Mouse (Mus musculus) forebrain, postnatal 0 days (tissue): Measurements from ENCODE around the gene Bmpr1b. TPM values are rescaled to one million over a fixed set of nuclear protein-coding genes. Genes with fewer than 3 reads are reported as not detected.

ENCODE experiments used
- ATAC-seq: fragments of 200-750 bp; cut with Nextera tagmentation; 2 replicates; pipeline ENCODE4 v1.8.0; 2017; ENCODE audit warnings: mild to moderate bottlenecking, moderate library complexity
- DNase-seq: peaks from one replicate; pipeline ENCODE4 v3.0.0-alpha.2; 2015
- H3K27ac ChIP-seq: fragments of 300-500 bp; sonication (generic); 2 replicates; pipeline ENCODE4 v1.5.1; 2014; ENCODE audit warnings: low read depth, mild to moderate bottlenecking, antibody characterized with exemption, low read length, moderate library complexity, mixed read lengths
- H3K27me3 ChIP-seq: fragments of 300-500 bp; sonication (generic); 2 replicates; pipeline ENCODE4 v1.6.1; 2014; ENCODE audit warnings: mild to moderate bottlenecking, low read length, mixed read lengths; ENCODE audit not compliant: insufficient read depth
- H3K36me3 ChIP-seq: fragments of 300-500 bp; sonication (generic); 2 replicates; pipeline ENCODE4 v1.6.1; 2014; ENCODE audit warnings: mild to moderate bottlenecking, moderate library complexity; ENCODE audit not compliant: insufficient read depth
- H3K4me1 ChIP-seq: fragments of 300-500 bp; sonication (generic); 2 replicates; pipeline ENCODE4 v1.6.1; 2014; ENCODE audit warnings: antibody characterized with exemption; ENCODE audit not compliant: insufficient read depth
- H3K4me2 ChIP-seq: fragments of 300-500 bp; sonication (generic); 2 replicates; pipeline ENCODE4 v1.6.1; 2014; ENCODE audit warnings: low read depth, mild to moderate bottlenecking, moderate library complexity
- H3K4me3 ChIP-seq: fragments of 300-500 bp; sonication (generic); 2 replicates; pipeline ENCODE4 v1.5.1; 2014; ENCODE audit warnings: low read depth, low read length, mixed read lengths
- H3K9ac ChIP-seq: fragments of 300-500 bp; sonication (generic); 2 replicates; pipeline ENCODE4 v1.6.1; 2014; ENCODE audit warnings: mild to moderate bottlenecking
- H3K9me3 ChIP-seq: fragments of 300-500 bp; sonication (generic); 2 replicates; pipeline ENCODE4 v1.6.1; 2016; ENCODE audit warnings: low read length
- CTCF ChIP-seq: sonication (generic); IDR thresholded peaks from 2 replicates; pipeline ENCODE4 v1.5.1; 2016; ENCODE audit warnings: antibody characterized with exemption, control low read depth, low read depth
- WGBS: fragments of 180-500 bp; shearing (Covaris S2); extraction: QIAGEN DNeasy Blood & Tissue Kit; methylation state at CpG from one replicate; pipeline ENCODE4 v1.1.7; 2014; 5-methylcytosine and 5-hydroxymethylcytosine counted together
- polyA plus RNA-seq: library from polyadenylated mRNA; unstranded; fragments of >200 nt; fragmentation: Nextera tagmentation; extraction: Ambion mirVana; gene quantifications from 2 replicates; pipeline ENCODE4 v1.2.1, GENCODE M21; 2015
- total RNA-seq: library from RNA; depleted of rRNA; stranded (reverse); fragments of >200 nt; gene quantifications from 2 replicates; pipeline ENCODE4 v1.2.3, GENCODE M21; 2014

Gene Bmpr1b
- total and polyA plus RNA-seq, 2 experiments from 2014 or later: 3.0 to 7.4 TPM

DNA sequence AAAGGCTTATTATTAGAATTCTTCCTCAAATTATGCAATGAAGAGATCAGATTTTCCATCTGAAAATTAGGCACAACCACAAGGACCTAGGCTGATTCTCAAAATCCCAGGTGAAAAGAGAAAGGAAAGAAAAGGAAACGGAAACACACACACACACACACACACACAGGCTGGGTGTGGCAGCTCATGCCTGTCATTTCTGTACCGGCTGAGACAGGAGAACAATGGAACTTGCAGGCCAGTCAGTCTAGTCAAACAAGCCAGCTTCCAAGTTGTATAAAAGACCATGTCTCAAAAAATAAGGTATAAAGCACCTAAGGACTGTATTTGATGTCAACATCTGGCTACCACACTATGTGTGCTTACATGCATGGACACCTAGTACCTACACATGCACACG is 7.8 kb downstream of the Bmpr1b start:
- Histone ChIP-seq H3K36me3 (no peaks in the 10 kb centered on the region), H3K9me3 (no peaks in the 10 kb centered on the region), H3K9ac (no peak overlapping the region), H3K4me1 (no peaks in the 10 kb centered on the region), H3K27ac (no peak overlapping the region), H3K27me3 (no peaks in the 10 kb centered on the region), H3K4me3 (no peak overlapping the region), H3K4me2 (no peak overlapping the region)
- DNase-seq (no peak), ATAC-seq (no peak)
- 80% methylated on average over 3 of the region's 3 CpGs for WGBS
- no peak for TF ChIP-seq CTCF

DNA sequence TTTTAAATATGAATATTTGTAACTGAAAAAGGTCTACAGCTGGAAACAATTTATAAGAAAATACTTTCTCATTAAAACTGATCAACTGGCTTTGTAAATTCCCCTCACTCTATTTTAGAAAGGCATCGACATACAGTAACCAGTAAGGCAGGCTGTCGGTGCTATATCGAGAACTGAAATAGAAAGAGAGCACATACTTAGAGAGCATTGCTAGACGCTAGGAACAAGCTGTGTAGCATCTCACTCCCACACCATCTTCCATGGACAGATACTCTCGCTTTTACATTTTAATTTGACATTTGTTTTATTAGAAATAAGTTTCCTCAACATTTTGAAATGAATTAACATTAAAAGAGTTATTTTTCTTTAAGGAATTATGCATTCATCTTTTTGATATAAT is 17.2 kb downstream of the Bmpr1b start:
- Histone ChIP-seq H3K4me2 (no peak overlapping the region), H3K9me3 (no peaks in the 10 kb centered on the region), H3K27me3 (no peaks in the 10 kb centered on the region), H3K9ac (no peak overlapping the region), H3K4me1 (no peaks in the 10 kb centered on the region), H3K36me3 (no peaks in the 10 kb centered on the region), H3K27ac (no peak overlapping the region), H3K4me3 (no peak overlapping the region)
- no peak for TF ChIP-seq CTCF
- DNase-seq (no peak), ATAC-seq (no peak)
- WGBS: 77% methylated on average over 5 of the region's 5 CpGs

DNA sequence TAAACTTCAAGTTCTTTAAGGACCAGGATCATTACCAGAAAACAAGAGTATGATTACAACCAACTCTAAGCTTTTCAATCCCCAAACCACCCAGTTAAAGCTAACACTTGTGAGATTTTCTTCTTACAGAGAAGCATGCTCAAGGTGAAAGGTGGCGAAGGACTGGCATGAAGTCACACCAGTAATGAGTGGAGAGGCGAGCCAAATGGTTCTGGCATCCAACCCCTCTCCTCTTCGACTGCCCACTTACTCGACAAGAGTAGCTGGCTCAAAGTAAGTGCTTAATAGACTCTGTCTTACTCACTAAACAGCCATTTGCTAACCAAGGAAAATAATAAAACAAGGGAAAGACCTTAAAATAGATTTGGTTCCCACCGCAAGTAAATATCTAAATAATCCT is 30.4 kb downstream of the Bmpr1b start:
- DNase-seq: no peak

DNA sequence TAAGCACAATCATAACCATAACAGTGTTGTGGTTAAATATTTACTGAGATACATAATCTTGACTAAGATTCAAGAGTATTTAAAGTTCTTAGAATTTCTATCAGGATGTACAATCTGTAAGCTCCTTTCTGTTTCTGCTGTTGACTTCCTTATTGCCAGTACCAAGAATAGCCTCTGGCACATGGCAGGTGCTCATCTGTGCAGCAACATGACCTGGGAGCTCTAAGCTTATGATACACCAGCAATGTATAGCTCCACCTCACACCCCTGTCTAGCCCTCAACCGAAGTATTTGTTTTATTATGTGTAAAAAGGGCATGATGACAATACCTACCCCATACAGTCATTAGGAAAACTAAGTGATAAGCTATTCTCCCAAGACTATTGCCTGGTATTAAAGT is 42.8 kb downstream of the Bmpr1b start:
- no peak overlapping the region for H3K9ac ChIP-seq
- no peak overlapping the region for H3K4me2 ChIP-seq
- no peaks in the 10 kb centered on the region for H3K4me1 ChIP-seq
- ATAC-seq (no peak), DNase-seq (no peak)
- H3K9me3 ChIP-seq: no peaks in the 10 kb centered on the region
- 85% methylated on average over 1 of the region's 1 CpGs for WGBS
- no peaks in the 10 kb centered on the region for H3K36me3 ChIP-seq
- no peak for TF ChIP-seq CTCF
- H3K27ac ChIP-seq: no peak overlapping the region
- H3K4me3 ChIP-seq: no peak overlapping the region
- H3K27me3 ChIP-seq: no peaks in the 10 kb centered on the region

More for the DNA sequence above, 30.4 kb downstream of the Bmpr1b start:
- no peaks in the 10 kb centered on the region for H3K9me3 ChIP-seq
- ATAC-seq: no peak
- H3K27me3 ChIP-seq: no peaks in the 10 kb centered on the region
- no peak overlapping the region for H3K9ac ChIP-seq
- TF ChIP-seq CTCF: no peak
- 76% methylated on average over 5 of the region's 5 CpGs for WGBS
- H3K27ac ChIP-seq: no peak overlapping the region
- no peaks in the 10 kb centered on the region for H3K4me1 ChIP-seq
- no peaks in the 10 kb centered on the region for H3K36me3 ChIP-seq
- no peak overlapping the region for H3K4me2 ChIP-seq
- H3K4me3 ChIP-seq: no peak overlapping the region

DNA sequence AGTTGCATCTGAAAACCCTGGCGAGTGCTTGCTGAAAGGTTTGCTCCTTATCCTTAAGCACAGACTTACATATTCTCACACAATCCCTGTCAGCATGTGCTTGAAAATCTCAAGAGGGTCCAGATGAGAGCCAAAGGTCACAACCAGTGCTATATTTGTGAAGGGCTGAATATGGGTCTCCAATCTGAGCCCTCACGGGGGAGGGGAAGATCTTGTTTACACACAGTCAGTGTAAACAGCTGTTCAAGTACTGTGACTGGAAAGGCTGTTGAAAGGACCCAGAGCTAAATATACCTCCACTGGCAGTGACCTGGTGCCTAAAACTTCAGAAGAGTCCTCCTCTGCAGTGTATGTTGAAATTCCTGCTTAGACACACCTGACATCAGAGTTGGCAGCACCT is 43.7 kb downstream of the Bmpr1b start:
- DNase-seq: no peak
- no peak for TF ChIP-seq CTCF
- 58% methylated on average over 2 of the region's 2 CpGs for WGBS

DNA sequence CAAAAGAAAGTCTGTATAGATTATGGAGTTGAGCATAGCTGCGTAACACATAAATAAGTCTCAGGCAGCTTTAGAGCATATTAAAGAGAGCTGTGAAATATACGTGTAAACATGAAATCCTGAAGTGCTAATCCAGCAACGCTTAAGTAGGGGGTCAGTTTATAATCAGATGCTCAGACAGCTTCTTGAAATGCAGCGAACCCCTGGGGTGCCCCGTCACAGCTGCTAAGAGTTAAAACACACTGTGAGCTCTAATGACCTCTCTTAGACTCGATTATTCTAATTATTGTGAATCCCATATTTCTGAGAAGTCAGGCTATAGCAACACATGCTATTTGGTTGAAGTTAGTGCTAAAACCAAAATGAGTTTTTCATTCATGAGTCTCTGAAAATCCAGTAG is 45.0 kb downstream of the Bmpr1b start:
- Histone ChIP-seq H3K9me3 (no peaks in the 10 kb centered on the region), H3K9ac (no peak overlapping the region), H3K36me3 (no peaks in the 10 kb centered on the region), H3K4me1 (no peaks in the 10 kb centered on the region), H3K4me2 (no peak overlapping the region), H3K27ac (no peak overlapping the region), H3K27me3 (no peaks in the 10 kb centered on the region), H3K4me3 (no peak overlapping the region)
- ATAC-seq (no peak), DNase-seq (no peak)
- WGBS: 42% methylated on average over 6 of the region's 6 CpGs
- no peak for TF ChIP-seq CTCF

More for the DNA sequence above, 43.7 kb downstream of the Bmpr1b start:
- no peaks in the 10 kb centered on the region for H3K36me3 ChIP-seq
- no peak overlapping the region for H3K4me2 ChIP-seq
- no peak overlapping the region for H3K27ac ChIP-seq
- no peaks in the 10 kb centered on the region for H3K4me1 ChIP-seq
- ATAC-seq: no peak
- no peak overlapping the region for H3K4me3 ChIP-seq
- H3K9me3 ChIP-seq: no peaks in the 10 kb centered on the region
- H3K27me3 ChIP-seq: no peaks in the 10 kb centered on the region
- H3K9ac ChIP-seq: no peak overlapping the region

DNA sequence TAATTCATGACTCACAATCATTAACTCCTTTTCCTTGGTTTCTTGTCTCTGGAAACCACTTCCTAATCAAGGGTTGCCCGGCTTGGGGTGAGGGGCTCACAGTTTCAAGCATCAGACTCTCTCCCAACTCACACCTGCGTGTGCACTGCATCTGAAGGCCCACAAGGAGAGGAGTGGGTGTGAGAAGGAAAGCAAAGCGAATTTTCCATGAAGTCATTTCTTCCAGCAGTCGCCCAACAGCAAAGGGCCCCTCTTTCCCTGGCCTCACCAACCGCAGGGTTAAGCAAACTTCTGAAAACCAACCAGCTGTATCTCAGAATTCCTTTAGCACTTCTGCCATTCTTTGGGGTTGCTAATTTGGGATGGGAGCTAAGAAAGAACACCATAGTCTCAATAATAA is 46.8 kb downstream of the Bmpr1b start:
- DNase-seq (no peak), ATAC-seq (no peak)
- Histone ChIP-seq H3K9me3 (no peaks in the 10 kb centered on the region), H3K9ac (no peak overlapping the region), H3K4me2 (no peak overlapping the region), H3K27me3 (no peaks in the 10 kb centered on the region), H3K4me1 (no peaks in the 10 kb centered on the region), H3K27ac (no peak overlapping the region), H3K36me3 (no peaks in the 10 kb centered on the region), H3K4me3 (no peak overlapping the region)
- TF ChIP-seq CTCF: no peak
- 88% methylated on average over 5 of the region's 5 CpGs for WGBS

DNA sequence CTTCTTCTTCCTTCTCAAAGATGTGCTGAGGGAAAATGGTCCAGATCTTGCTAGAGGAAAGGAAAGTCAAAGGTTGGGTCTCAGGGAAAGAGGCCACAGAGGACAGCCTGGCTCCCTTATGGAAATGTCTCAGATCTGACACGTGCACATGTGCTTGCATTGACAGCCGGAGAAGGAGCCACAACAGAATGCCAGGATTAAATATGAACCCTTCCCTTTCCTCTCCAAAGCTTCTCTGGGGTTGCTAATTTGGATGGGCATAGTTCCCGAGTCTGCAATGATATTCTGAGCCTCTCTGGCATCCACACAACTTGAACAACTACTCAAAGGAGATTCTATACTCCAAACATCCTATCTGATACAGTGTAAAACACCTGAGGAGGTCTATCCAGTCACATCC is 48.4 kb downstream of the Bmpr1b start:
- DNase-seq (peak; percentile 49), ATAC-seq (peak; percentile 85)
- 0 out of 2 replicates have a peak overlapping the region, but pooled peaks have one; percentile 22 for H3K27ac ChIP-seq
- no peaks in the 10 kb centered on the region for H3K27me3 ChIP-seq
- no peaks in the 10 kb centered on the region for H3K4me1 ChIP-seq
- H3K36me3 ChIP-seq: no peaks in the 10 kb centered on the region
- H3K9me3 ChIP-seq: no peaks in the 10 kb centered on the region
- no peak overlapping the region for H3K9ac ChIP-seq
- no peak for TF ChIP-seq CTCF
- no peak overlapping the region for H3K4me3 ChIP-seq
- WGBS: 37% methylated on average over 3 of the region's 3 CpGs
- no peak overlapping the region for H3K4me2 ChIP-seq
